Mouse (Mus musculus) layer of hippocampus, adult 9-11 months (tissue): ENCODE measurements around the gene Nmnat2.
"Not testable (repeated sequence)": the region's sequence is repeated elsewhere in the genome, so short reads cannot be mapped to it uniquely, and the experiment has no call there.

Experiments
- DNase-seq: peaks from one replicate; pipeline ENCODE4 v3.0.0; 2022

Nmnat2 gene

GRCm38 (mm10) chr1:153059626-153060025 lies 104.8 kb downstream of the Nmnat2 start:
- DNase-seq, result no peak

DNA sequence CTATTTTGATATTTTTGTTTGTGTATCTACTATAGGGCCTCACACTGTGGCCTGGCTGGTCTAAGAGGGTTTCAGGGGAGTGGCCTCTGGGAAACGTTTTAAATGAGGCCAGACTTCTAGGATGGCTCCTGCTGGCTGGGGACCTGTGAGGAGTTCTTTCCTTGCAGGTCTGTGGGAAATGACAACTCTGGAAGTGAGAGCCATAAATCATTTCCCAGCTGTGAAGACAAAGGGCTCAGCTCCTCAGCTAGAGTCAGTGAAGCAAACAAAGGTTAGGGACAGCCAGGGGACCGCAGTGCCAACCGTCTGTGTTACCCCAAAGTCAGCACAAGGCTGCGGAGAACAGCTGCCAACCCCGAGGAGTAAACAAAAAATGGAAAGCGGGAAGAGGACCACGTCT lies 107.8 kb downstream of the Nmnat2 start:
- DNase-seq, result no peak

DNA sequence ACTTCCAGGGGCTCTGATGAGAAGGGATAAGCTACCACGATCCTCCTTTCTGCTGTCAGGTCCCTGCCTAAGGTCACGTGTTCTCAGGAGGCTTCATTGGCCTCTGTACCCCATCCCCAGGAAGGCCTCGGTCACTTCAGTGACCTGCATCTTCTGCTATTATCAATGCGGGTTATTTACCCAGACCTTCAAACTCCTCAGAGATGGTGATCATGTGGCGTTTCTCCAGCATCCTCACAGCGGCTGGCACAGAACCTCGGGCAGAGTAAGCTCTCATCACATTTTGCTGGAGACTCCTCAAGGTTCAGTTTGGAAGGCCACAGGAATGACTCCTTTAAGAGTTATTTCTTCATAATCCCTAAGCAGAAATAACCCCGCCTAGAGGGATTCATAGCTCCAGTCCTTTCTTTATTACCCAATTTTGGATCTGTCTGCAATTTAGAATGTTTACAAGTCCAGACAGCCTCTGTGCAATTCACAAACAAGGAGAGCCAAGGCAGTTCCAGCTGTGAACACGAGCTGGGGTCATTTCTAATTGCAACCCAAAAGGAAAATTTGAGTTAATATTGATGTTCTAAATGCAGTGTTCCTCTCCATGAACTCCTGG lies 110.1 kb downstream of the Nmnat2 start:
- DNase-seq, result no peak

DNA sequence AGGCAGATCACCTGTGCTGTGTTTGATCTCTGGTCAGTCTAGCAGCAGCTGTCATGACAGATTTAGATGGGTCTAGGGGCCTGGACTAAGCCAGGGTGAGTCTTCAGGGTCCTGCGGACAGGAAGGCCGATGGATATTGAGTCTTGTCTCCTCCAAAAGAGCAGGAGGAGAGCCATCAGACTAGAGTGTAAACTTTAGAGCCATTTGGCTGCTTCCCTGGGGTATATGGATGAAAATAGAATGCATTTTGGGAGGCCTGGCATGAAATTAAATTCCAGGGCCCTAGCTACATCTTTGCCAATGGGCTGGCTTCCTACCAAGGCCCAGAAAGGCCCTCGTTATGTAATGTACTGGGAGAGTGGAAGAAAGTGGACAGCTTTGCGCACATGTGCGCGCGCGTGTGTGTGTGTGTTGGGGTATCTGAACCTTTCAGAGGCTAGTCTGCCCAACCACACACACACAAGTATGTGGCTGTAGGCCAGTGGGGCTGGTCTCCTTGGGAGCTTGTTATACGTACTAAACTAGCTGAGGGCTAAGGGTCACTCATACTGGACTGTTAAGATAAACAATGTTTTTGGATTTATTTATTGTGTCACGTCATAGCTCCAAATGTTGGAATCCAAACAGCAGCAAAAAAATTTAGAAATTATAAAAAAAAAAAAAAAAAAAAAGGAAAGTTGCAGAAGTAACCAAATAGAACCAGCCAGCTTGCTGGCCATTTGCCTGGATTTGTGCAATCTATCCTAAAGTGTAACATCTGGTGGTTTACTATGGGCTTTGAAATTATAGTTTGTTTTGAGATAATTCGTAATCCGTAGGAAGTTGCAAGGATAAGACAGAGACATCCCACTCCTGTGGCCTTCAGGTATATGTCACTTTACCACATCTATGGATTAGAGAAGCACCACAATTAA lies 110.9 kb downstream of the Nmnat2 start:
- DNase-seq, result peak; percentile 55

DNA sequence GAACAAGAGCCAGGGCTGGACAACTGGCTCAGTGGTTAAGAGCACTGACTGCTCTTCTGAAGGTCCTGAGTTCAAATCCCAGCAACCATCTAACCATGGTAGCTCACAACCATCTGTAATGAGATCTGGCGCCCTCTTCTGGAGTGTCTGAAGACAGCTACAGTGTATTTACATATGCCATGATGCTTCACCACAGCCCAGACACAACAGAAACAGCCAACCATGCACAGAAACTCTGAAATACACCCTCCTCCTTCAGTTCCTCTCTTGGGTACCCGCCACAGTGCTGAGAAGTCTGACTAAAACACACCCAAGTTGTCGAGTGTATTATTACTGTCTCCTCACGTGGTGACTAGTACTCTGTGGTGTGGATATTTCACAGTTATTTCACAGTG lies 111.6 kb downstream of the Nmnat2 start:
- no peak for DNase-seq

GRCm38 (mm10) chr1:153071563-153071962 lies 116.8 kb downstream of the Nmnat2 start:
- no peak for DNase-seq

GRCm38 (mm10) chr1:153071995-153072394 lies 117.2 kb downstream of the Nmnat2 start:
- no peak for DNase-seq

DNA sequence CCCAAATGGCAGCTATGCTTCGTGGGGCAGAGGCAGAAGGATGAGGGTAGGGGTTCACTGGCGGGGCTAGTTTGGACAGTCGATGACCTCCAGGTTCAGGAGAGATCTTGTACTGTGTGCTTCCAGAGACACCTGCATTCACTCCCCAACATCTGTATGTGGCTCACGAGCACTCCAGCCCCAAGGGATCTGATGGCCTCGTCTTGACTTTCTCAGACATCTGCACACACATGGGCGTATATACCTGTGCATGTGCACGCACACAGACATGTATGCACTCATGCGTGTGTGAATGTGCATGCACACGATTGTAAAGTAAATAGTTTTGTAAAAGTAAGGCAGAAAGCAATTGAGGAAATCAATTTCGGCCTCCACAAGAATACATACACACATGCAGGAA lies 117.9 kb downstream of the Nmnat2 start:
- no peak for DNase-seq

GRCm38 (mm10) chr1:153073441-153073840 lies 118.6 kb downstream of the Nmnat2 start:
- DNase-seq, result no peak

DNA sequence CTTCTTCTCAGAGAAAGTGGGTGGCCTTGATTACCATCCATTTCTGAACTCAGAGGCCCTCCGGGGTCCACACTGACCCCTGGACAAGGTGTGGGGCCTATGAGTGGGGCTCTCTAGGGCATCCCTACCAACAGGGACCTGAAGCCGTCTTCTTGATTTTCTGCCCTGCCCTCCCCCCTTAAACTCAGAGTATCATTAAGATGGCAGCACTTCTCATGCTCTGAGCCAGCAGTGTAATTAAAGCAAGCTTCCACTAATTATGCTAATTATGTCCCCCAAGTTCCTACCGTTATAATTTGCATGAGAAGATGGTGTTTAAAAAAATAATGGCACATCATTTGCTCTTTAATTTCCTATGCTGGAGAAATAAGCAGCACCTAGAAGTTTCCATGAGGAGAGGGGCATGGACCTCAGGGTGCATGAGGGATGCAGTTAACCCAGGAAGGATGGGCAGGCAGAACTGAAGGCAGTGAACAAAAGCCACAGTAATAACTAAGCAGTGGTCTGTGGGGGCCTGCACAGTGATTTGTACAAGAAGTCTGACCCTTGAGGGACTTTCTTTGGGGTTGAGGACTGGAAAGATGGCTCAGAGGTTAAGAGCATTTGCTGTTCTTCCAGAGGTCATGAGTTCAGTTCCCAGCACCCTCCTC lies 120.4 kb downstream of the Nmnat2 start:
- DNase-seq, result no peak

DNA sequence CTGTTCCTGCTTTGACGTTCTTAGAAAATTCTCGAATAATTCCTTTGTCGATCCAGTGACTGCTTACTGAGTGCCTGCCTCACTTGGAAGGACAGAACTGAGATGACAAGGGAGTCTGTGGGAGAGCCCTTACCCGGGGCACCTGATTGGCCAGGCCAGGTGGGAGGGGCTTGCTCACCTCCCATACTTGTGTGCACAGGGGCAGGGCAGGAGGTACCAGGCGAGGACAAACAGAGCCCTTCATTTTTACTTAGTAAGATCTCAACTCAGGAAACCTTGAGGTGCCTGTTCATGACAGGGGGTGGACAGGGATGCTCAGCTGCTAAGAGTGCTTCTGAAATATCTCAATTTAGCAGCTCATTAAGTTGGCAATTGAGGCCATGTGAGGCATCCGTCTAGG lies 121.2 kb downstream of the Nmnat2 start:
- no peak for DNase-seq

DNA sequence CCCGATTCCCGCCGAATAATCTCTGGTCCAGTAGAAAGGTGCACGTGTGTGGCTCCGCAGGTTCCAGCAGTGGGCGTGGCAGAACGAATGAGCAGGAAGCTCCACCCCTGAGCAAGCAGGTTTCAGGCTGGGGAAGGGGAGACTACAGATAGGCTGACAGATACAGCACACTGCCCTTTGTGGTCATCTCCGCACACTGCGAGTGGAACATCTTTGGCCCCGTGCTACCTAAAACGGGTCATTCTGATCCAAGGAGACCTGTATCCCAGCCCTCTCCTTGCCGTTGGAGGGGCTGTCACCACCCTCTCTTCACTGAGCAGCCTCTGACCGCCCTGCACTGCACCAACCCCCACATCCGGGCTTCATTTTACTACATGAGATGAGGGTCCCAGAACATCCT lies 128.4 kb downstream of the Nmnat2 start:
- DNase-seq, result not testable (repeated sequence)

- peak; percentile 58 for DNase-seq
These were observed 129.4 kb downstream of the Nmnat2 start for GRCm38 (mm10) chr1:153084191-153084590.

- no peak for DNase-seq
These were observed 130.4 kb downstream of the Nmnat2 start for GRCm38 (mm10) chr1:153085198-153085597.

GRCm38 (mm10) chr1:153087771-153088170 lies 133.0 kb downstream of the Nmnat2 start:
- DNase-seq, result no peak

GRCm38 (mm10) chr1:153090081-153090480 lies 135.3 kb downstream of the Nmnat2 start:
- DNase-seq, result no peak

DNA sequence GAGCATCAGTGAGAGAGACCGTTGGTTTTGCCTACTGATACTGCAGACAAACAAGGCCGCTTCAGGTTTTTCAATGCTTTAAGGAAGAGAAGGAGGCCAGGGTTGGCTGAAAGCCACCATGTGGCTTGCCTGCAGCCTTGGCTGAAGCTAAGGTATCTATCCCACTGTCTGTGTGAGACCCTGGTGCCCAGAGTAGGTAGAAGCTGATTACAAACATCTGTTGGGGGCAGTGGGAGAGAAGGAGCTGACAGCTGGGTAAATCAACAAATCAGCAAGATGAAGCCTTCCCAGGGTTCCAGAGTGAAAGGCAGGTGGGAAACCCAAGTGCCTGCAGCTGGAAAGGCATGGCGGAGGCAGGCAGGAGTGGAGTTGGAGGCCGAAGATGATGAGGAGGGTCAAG lies 136.0 kb downstream of the Nmnat2 start:
- no peak for DNase-seq

- DNase-seq, result no peak
These were observed 136.8 kb downstream of the Nmnat2 start for GRCm38 (mm10) chr1:153091438-153092236.

DNA sequence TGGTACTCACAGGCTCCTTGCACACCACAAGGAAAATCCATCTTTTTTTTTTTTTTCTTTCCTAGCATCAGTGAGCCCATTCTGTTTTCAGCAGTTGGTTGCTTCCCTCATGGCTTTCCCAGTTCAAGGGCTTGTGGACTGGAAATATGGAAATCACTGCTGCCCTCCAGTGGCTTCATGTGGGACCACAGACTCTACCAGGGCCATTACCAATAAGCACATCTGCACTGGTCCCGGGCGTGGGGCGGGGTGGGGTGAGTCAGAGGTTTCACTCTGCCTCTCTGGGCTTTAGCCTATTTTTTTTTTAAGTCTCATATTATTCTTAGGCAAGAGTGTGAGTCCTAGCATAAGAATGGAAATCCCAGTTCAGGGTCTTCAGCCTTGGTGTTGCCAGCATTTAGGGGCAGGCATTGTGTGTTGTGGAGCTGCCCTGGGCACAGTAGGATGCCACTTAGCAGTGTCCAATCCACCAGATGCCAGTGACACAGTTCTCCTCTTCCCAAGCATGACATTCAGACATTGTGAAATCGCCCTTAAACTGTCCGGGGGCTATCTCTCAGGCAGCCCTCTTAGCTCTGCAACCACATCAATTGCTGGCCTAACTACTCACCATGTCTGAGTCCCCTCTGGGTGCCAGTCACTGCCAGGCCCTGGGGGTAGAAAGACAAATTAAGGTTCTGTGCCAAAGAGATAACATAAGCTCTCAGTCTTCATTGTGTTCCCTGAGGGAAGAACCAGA lies 137.6 kb downstream of the Nmnat2 start:
- DNase-seq, result peak; percentile 73

DNA sequence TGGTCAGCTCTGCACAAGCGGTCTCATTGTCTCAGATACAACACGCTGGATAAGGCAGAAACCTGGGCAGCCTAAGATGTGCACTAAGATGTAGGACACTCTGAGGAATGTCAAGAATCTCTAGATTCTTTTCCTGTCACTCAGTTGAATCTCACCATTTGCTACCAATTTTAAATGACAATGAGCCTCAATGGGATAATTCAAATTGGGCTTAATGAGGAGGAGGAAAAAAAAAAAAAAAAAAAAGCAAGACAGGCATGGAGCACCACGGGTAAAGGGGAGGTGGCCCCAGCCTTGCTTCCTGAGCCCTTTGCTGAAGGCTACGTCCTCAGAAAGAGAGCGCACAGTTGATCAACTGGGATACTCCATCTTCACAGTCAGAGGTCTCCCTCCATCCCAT lies 138.4 kb downstream of the Nmnat2 start:
- no peak for DNase-seq

- DNase-seq, result no peak
These were observed 138.8 kb downstream of the Nmnat2 start for GRCm38 (mm10) chr1:153093581-153093980.
